10 mouse cellular contexts compared by ENCODE assay signal in the genomic region with DNA sequence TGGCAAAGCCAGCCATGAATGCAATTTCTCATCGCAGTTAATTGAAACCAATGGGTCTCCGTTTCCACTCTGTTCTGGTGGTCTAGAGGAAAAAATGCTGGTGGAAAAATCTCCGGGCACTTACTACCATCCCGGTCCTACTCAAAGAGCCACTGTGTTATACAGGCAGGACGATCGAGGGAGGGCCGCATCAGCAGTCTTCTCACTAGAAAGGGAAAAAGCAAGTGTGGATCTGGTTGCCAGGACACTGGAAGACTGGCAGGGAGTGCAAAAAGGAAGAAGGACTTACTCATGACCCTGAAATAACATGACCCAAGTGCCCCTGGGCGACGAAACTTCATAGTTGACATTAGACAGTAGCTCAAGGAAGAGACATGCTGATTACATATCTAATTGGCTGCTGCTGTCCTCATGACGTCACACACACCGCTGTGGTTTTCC.
DNase-seq lines count a peak whose midpoint lies in the region; ATAC-seq and TF ChIP-seq lines count a peak whose summit lies in the region.
"Had no signal": no experiment of that assay in that cellular context is flagged by ENCODE, and none has a peak within 500 bp of the region (broad histone marks: within the 10 kb centered on the region; RNA-seq: fewer than 3 reads in every experiment).

No protein-coding gene starts in this region.

- peak overlapping the region; percentile 43; the same call in 1 of the 2 replicates for H3K27ac ChIP-seq in kidney, embryonic 16.5 days (ENCODE audit: low read length)
- H3K27ac ChIP-seq in layer of hippocampus, adult 2 months, result no peak overlapping the region

- no peak overlapping the region for H3K4me3 ChIP-seq in kidney, embryonic 16.5 days (ENCODE audit: low read length)
- H3K4me3 ChIP-seq in layer of hippocampus, adult 2 months, result no peak overlapping the region
- H3K4me3 ChIP-seq: erythroblast, embryonic 14.5 days; myocyte had no signal

- no peak for TF ChIP-seq CTCF in layer of hippocampus, adult 2 months (conservative IDR thresholded peaks at IDR 0.05)

- H3K4me1 ChIP-seq in kidney, embryonic 16.5 days (ENCODE audit: insufficient read depth, low read length), result peaks cover 6% of the 10 kb centered on the region; the same call in 1 of the 2 replicates

- no peak overlapping the region for H3K9ac ChIP-seq in kidney, embryonic 16.5 days (replicated peaks; ENCODE audit: low read length)

- no peaks in the 10 kb centered on the region for H3K27me3 ChIP-seq in kidney, embryonic 16.5 days (ENCODE audit: insufficient read depth, low read length)

- ATAC-seq in kidney, embryonic 16.5 days (ENCODE audit: low FRiP score, low TSS enrichment), result no peak
- no peak for ATAC-seq in granulocyte monocyte progenitor cell, adult 5-6 weeks (replicated peaks; ENCODE audit: poor library complexity, severe bottlenecking)

- H3K36me3 ChIP-seq in kidney, embryonic 16.5 days (ENCODE audit: insufficient read depth, low read length), result no peaks in the 10 kb centered on the region

- DNase-seq in layer of hippocampus, postnatal 10 days (ENCODE audit: low spot score in 2 of 2), result peak; percentile 15
- no peak for DNase-seq in layer of hippocampus, adult 9-10 months (ENCODE audit: low spot score)
- peak; percentile 96 for DNase-seq in heart, adult 11 months
- DNase-seq in lung, postnatal 25 days (ENCODE audit: low spot score), result peak; percentile 42
- no peak for DNase-seq in layer of hippocampus, postnatal 25 days (ENCODE audit: extremely low spot score in 1 of 2, low spot score in 1 of 2)
- no peak for DNase-seq in layer of hippocampus, adult 2 months (ENCODE audit: low spot score in 2 of 2)

- no peak overlapping the region for H3K4me2 ChIP-seq in kidney, embryonic 16.5 days (replicated peaks; ENCODE audit: low read depth, low read length)

- peaks cover 2% of the 10 kb centered on the region; the same call in 1 of the 2 replicates for H3K9me3 ChIP-seq in kidney, embryonic 16.5 days (ENCODE audit: low read length)

- 71% methylated on average over 11 of the region's 11 CpGs for WGBS in kidney, embryonic 16.5 days

Comparison
In these comparisons a context has a peak if more than half of its experiments do, and no peak if none do; other contexts are left out.
1. DNase-seq: peak in layer of hippocampus, postnatal 10 days (2 of 2), heart, adult 11 months (single experiment) and lung, postnatal 25 days (single experiment); none in layer of hippocampus, adult 9-10 months (single experiment), layer of hippocampus, postnatal 25 days (0 of 2) and layer of hippocampus, adult 2 months (0 of 2).